Mouse (Mus musculus) naive thymus-derived CD4-positive, alpha-beta T cell, adult 5 months (primary cell): ENCODE data around the gene Sbk1. TPM values are rescaled to one million over a fixed set of nuclear protein-coding genes. Genes with fewer than 3 reads are reported as not detected.

Experiments
- polyA plus RNA-seq: library from polyadenylated mRNA; unstranded; fragments of 100-300 nt; shearing (Covaris generic); gene quantifications from one replicate; pipeline ENCODE4 v1.2.1, GENCODE M21; 2017

Gene Sbk1
- 31.3 TPM for polyA plus RNA-seq

GRCm38 (mm10) chr7:126271712-126272683, at the start of gene Sbk1:
Gene Sbk1 (plus strand): TSS chr7:126272619.

Other genes with a start within 250 kb of the Sbk1 start
- gene Gsg1l, start 190.2 kb upstream of the Sbk1 start, polyA plus RNA-seq, result not detected
- gene Xpo6, start 72.1 kb upstream of the Sbk1 start, polyA plus RNA-seq, result 219 TPM
- gene Lat, start 97.0 kb downstream of the Sbk1 start, polyA plus RNA-seq, result 696 TPM
- 56.7 TPM for gene Spns1, start 104.8 kb downstream of the Sbk1 start, polyA plus RNA-seq
- 7.3 TPM for gene Nfatc2ip, start 124.1 kb downstream of the Sbk1 start, polyA plus RNA-seq
- gene Cd19, start 142.3 kb downstream of the Sbk1 start, polyA plus RNA-seq, result not detected
- 35.8 TPM for gene Rabep2, start 156.1 kb downstream of the Sbk1 start, polyA plus RNA-seq
- gene Atp2a1, start 190.5 kb downstream of the Sbk1 start, polyA plus RNA-seq, result 0.47 TPM
- gene Sh2b1, start 202.8 kb downstream of the Sbk1 start, polyA plus RNA-seq, result 28.4 TPM
- 50.0 TPM for gene Tufm, start 214.7 kb downstream of the Sbk1 start, polyA plus RNA-seq
- gene Atxn2l, start 230.8 kb downstream of the Sbk1 start, polyA plus RNA-seq, result 109 TPM